Comparison of ENCODE assay signal across 28 mouse cellular contexts in genomic region chr5:62611990-62612389, GRCm38 (mm10).
DNase-seq lines count a peak whose midpoint lies in the region; ATAC-seq and TF ChIP-seq lines count a peak whose summit lies in the region.
"Had no signal": no experiment of that assay in that cellular context is flagged by ENCODE, and none has a peak within 500 bp of the region (broad histone marks: within the 10 kb centered on the region; RNA-seq: fewer than 3 reads in every experiment).

No protein-coding gene starts in this region.

- no peaks in the 10 kb centered on the region for H3K36me3 ChIP-seq in forebrain, embryonic 15.5 days
- H3K36me3 ChIP-seq in forebrain, embryonic 10.5 days (replicated peaks): no peaks in the 10 kb centered on the region
- no peaks in the 10 kb centered on the region for H3K36me3 ChIP-seq in MEL (ENCODE audit: control insufficient read depth in 1 of 2, insufficient read depth in 2 of 2, low read length in 2 of 2)
- H3K36me3 ChIP-seq: embryonic facial prominence, embryonic 12.5 days; embryonic facial prominence, embryonic 15.5 days; heart, embryonic 12.5 days; heart, embryonic 15.5 days; hindbrain, embryonic 10.5 days; hindbrain, embryonic 13.5 days; intestine, embryonic 15.5 days had no signal

- TF ChIP-seq CTCF in layer of hippocampus, adult 2 months (conservative IDR thresholded peaks at IDR 0.05): no peak
- TF ChIP-seq CTCF in MEL (IDR thresholded peaks at IDR 0.05 in 2 of 3, conservative IDR thresholded peaks at IDR 0.05 in 1 of 3; ENCODE audit: control insufficient read depth in 1 of 3, insufficient read depth in 1 of 3, low read depth in 2 of 3, low read length in 3 of 3, poor library complexity in 1 of 3, severe bottlenecking in 1 of 3): no peak

- no peak overlapping the region for H3K4me2 ChIP-seq in forebrain, embryonic 15.5 days (replicated peaks)
- H3K4me2 ChIP-seq: embryonic facial prominence, embryonic 12.5 days; embryonic facial prominence, embryonic 15.5 days; heart, embryonic 12.5 days; heart, embryonic 15.5 days; hindbrain, embryonic 13.5 days; intestine, embryonic 15.5 days had no signal

- TF ChIP-seq RAD21 in MEL (IDR thresholded peaks at IDR 0.05; ENCODE audit: low read depth, low read length): no peak

- no peak overlapping the region for H3K27ac ChIP-seq in forebrain, embryonic 15.5 days (replicated peaks)
- H3K27ac ChIP-seq in forebrain, embryonic 10.5 days: no peak overlapping the region
- H3K27ac ChIP-seq in layer of hippocampus, adult 2 months: no peak overlapping the region
- H3K27ac ChIP-seq in MEL (ENCODE audit: control insufficient read depth, low read depth, low read length): no peak overlapping the region
- H3K27ac ChIP-seq: embryonic facial prominence, embryonic 12.5 days; embryonic facial prominence, embryonic 15.5 days; heart, embryonic 15.5 days; hindbrain, embryonic 10.5 days; hindbrain, embryonic 13.5 days; intestine, embryonic 15.5 days had no signal

- WGBS in forebrain, embryonic 15.5 days: 43% methylated on average over 3 of the region's 3 CpGs
- WGBS in forebrain, embryonic 10.5 days: 83% methylated on average over 3 of the region's 3 CpGs

- H3K4me1 ChIP-seq in forebrain, embryonic 15.5 days: peaks cover 10% of the 10 kb centered on the region
- H3K4me1 ChIP-seq in forebrain, embryonic 10.5 days: no peaks in the 10 kb centered on the region
- no peaks in the 10 kb centered on the region for H3K4me1 ChIP-seq in MEL (ENCODE audit: control insufficient read depth in 1 of 2, insufficient read depth in 2 of 2, low read length in 2 of 2)
- H3K4me1 ChIP-seq: embryonic facial prominence, embryonic 12.5 days; embryonic facial prominence, embryonic 15.5 days; heart, embryonic 12.5 days; heart, embryonic 15.5 days; hindbrain, embryonic 10.5 days; hindbrain, embryonic 13.5 days; intestine, embryonic 15.5 days had no signal

- TF ChIP-seq EP300 in MEL (IDR thresholded peaks at IDR 0.05; ENCODE audit: low read depth in 1 of 2, low read length in 2 of 2): no peak

- no peaks in the 10 kb centered on the region for H3K27me3 ChIP-seq in forebrain, embryonic 15.5 days
- no peaks in the 10 kb centered on the region for H3K27me3 ChIP-seq in forebrain, embryonic 10.5 days (ENCODE audit: poor library complexity, severe bottlenecking)
- H3K27me3 ChIP-seq in MEL (ENCODE audit: control insufficient read depth in 1 of 2, insufficient read depth in 2 of 2, low read length in 2 of 2): no peaks in the 10 kb centered on the region
- H3K27me3 ChIP-seq: embryonic facial prominence, embryonic 12.5 days; embryonic facial prominence, embryonic 15.5 days; heart, embryonic 12.5 days; heart, embryonic 15.5 days; hindbrain, embryonic 13.5 days; intestine, embryonic 15.5 days had no signal

- no peak for TF ChIP-seq POLR2A in MEL (IDR thresholded peaks at IDR 0.05; ENCODE audit: control insufficient read depth in 1 of 2, insufficient read depth in 1 of 2, low read depth in 1 of 2, low read length in 2 of 2, poor library complexity in 1 of 2)

- no peaks in the 10 kb centered on the region for H3K79me2 ChIP-seq in MEL (ENCODE audit: control insufficient read depth, insufficient read depth, low read length, poor library complexity)

- no peak overlapping the region for H3K9ac ChIP-seq in forebrain, embryonic 15.5 days (replicated peaks)
- H3K9ac ChIP-seq in MEL (ENCODE audit: control insufficient read depth, low read depth, low read length, poor library complexity, severe bottlenecking): no peak overlapping the region
- H3K9ac ChIP-seq: embryonic facial prominence, embryonic 12.5 days; embryonic facial prominence, embryonic 15.5 days; heart, embryonic 12.5 days; heart, embryonic 15.5 days; hindbrain, embryonic 13.5 days; intestine, embryonic 15.5 days had no signal

- H3K9me3 ChIP-seq in forebrain, embryonic 15.5 days: no peaks in the 10 kb centered on the region
- no peaks in the 10 kb centered on the region for H3K9me3 ChIP-seq in forebrain, embryonic 10.5 days
- H3K9me3 ChIP-seq in MEL (replicated peaks; ENCODE audit: insufficient read depth, low read length): no peaks in the 10 kb centered on the region
- H3K9me3 ChIP-seq: embryonic facial prominence, embryonic 12.5 days; embryonic facial prominence, embryonic 15.5 days; heart, embryonic 12.5 days; heart, embryonic 15.5 days; hindbrain, embryonic 10.5 days; hindbrain, embryonic 13.5 days; intestine, embryonic 15.5 days had no signal

- ATAC-seq in forebrain, embryonic 15.5 days (replicated peaks): peak; percentile 78
- ATAC-seq: activated CD4-positive, CD25-positive, alpha-beta regulatory T cell, adult 4 months; CD4-positive, CD25-positive, alpha-beta regulatory T cell, adult 4 months; hindbrain, embryonic 16.5 days; intestine, embryonic 15.5 days had no signal

- no peak for DNase-seq in forebrain, embryonic 10.5 days (ENCODE audit: extremely low spot score, low spot score)
- DNase-seq in layer of hippocampus, adult 2 months (ENCODE audit: low spot score in 2 of 2): peak; percentile 4 to 26
- no peak for DNase-seq in layer of hippocampus, adult 8-10 months (ENCODE audit: low spot score in 2 of 2)
- no peak for DNase-seq in MEL (ENCODE audit: low read depth, low spot score)
- peak; percentile 28 for DNase-seq in brain, adult 2 months (ENCODE audit: low read depth, low spot score)
- DNase-seq in heart, adult 9 months (ENCODE audit: low spot score in 2 of 2): no peak
- DNase-seq: adrenal gland, adult 8-10 months; adrenal gland, postnatal 25 days; cerebellum, adult 11 months; cerebellum, adult 2 months; cerebellum, adult 9-11 months; cerebellum, postnatal 25 days; gastrocnemius, postnatal 36 days; heart, postnatal 10 days; heart, postnatal 36 days; kidney, adult 11 months; kidney, adult 8-10 months had no signal

- no peak overlapping the region for H3K4me3 ChIP-seq in forebrain, embryonic 15.5 days
- H3K4me3 ChIP-seq in forebrain, embryonic 10.5 days: no peak overlapping the region
- H3K4me3 ChIP-seq in layer of hippocampus, adult 2 months: no peak overlapping the region
- H3K4me3 ChIP-seq in MEL (ENCODE audit: control insufficient read depth in 1 of 2, insufficient read depth in 1 of 2, low read depth in 2 of 2, low read length in 2 of 2): no peak overlapping the region
- H3K4me3 ChIP-seq: embryonic facial prominence, embryonic 12.5 days; embryonic facial prominence, embryonic 15.5 days; heart, embryonic 12.5 days; heart, embryonic 15.5 days; hindbrain, embryonic 10.5 days; hindbrain, embryonic 13.5 days; intestine, embryonic 15.5 days had no signal

TF ChIP-seq in MEL, 35 proteins besides CTCF, POLR2A, EP300 and RAD21:
- TF ChIP-seq ZNF384 (IDR thresholded peaks at IDR 0.05; ENCODE audit: low read depth, low read length): 0 out of 2 replicates have a peak, but pooled peaks have one; percentile 28
- TF ChIP-seq MYB (IDR thresholded peaks at IDR 0.05; ENCODE audit: low read depth, low read length): no peak

Comparison
In these comparisons a context has a peak if more than half of its experiments do, and no peak if none do; other contexts are left out.
1. DNase-seq: peak in layer of hippocampus, adult 2 months (2 of 2) and brain, adult 2 months (single experiment); none in forebrain, embryonic 10.5 days (single experiment), layer of hippocampus, adult 8-10 months (0 of 2), MEL (single experiment) and heart, adult 9 months (0 of 2).